Mouse (Mus musculus) B cell, adult 2 months (primary cell): ENCODE measurements around the gene Ldb1.

Experiments used
- DNase-seq, 2 experiments: peaks; one replicate each; pipeline ENCODE4 v3.0.0; 2022

The Ldb1 gene

DNA sequence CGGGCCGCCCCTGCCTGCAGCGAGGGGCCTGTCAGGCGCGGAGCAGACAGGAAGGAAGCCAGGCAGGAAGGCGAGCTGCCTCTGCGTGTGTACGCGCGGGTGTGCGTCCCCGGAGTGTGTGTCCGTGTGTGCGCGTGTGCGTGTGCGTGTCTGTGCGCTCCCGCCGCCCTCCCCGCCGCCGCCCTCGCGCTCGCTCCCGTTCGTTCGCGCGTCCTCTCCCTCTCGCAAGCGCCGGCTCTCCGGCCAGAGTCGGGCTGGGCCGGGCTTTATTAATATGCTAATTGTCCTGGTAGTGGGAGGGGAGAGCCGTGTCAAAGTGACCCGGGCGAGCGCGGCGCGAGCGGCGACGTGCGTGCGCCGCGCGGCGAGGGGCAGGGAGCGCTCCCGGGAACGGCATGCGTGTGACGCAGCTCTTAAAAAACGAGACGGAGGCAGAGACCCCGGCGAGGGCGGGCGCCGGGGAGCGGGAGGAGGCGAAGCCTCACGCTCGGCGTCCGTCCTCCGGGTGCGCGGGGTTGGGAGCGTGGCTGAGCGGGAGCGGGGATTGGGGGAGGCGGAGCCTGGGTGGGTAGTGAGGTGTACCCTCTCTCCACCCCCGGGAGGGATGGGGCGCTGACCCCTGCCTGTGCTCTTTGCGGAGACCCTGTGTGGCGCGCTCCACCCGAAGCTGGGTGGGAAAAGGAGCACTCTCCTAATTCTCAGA, at the start of gene Ldb1:
Ldb1 (minus strand) TSS at position 222 of the 703 bp plus-strand sequence.
- DNase-seq = peak; percentile 78 to 79

DNA sequence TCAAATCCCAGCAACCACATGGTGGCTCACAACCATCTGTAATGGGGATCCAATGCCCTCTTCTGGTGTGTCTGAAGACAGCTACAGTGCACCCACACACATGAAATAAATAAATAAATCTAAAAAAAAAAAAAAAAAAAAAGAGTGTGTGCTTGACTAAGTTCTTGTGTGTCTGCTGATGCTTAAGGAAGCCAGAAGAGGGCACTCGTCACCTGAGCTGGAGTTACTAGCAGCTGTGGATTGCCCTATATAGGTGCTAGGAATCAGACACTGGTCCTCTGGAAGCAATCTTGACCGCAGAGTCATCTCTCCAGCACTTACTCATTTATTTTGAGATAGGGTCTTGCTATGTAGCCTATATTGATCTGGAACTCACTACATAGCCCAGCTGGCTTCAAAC, 49.1 kb upstream of the Ldb1 start:
- no peak for DNase-seq

DNA sequence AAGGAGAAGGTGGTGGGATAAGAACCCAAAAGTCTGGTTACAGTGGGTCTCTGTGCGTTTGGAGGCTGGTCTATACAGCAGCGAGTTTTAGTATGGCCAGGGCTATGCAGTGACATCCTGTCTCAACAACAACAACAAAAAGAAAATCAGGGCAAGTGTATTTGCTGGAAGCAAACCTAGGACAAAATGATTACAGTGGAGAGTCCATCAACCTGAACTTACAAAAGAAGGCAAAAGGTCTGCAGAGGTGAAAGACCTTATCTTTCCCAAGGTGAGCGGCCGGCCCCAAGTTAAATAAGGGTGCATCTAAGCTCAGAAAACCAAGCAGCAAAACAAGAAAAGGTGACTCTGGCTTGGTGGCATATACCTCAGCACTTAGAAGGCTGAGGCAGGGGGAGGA, 46.6 kb upstream of the Ldb1 start:
- no peak for DNase-seq

DNA sequence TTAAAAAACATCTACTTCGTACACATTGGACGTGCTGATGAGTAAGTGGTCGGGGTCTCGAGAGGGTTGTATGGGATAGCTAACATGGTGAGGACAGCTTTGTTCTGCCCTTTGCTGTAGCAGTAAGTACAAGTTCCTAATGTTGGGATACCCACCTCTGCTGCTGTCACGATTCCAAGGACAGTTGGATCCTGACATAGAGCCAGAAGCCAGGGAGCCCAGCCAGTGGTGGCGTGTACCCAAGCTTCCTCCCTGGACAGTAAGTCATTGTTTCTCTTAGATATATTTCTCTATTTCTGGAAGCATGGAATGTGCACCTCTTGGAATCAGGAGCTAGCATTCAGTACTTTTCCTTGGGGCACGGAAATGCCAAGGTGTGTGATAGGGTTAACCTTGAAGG, 42.9 kb upstream of the Ldb1 start:
- no peak for DNase-seq

DNA sequence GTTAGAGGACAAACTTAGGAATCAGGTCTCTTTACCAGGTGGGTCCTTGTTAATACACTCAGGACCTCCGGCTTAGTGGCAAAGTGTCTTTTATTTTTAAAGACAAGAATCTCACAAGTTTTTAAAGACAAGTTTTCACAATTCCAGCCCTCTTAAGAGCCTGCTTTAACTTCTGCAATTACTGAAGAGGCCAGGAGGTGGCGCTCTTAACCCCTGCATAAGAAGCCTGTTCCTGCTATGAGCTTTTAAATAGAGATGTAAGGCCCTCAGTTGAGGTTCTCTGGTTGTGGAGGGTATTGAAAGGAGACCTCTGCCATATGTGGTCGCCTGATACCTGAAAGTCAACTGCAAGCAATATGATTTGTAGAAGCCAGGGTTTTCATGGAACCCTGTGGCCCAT, 41.3 kb upstream of the Ldb1 start:
- DNase-seq = peak; percentile 74 to 77

DNA sequence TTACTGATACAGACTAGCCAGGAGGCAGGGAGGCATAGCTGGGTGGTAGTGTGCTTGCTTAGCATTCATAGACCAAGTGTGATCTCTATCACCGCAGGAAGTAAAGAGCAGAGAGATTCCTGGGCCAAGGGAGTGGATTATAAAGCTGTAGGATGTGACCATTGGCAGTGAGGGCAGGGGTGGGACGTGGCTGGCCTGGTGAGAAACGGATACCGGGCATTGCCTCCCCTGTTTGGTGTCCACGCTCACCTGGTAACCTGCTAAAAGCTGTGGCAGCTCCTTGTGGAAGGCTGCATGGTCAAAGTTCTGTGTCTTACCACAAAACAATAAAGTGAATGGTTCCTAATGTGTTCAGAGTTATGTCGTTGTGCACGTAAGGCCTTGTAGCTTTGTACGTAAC, 40.2 kb upstream of the Ldb1 start:
- no peak for DNase-seq

DNA sequence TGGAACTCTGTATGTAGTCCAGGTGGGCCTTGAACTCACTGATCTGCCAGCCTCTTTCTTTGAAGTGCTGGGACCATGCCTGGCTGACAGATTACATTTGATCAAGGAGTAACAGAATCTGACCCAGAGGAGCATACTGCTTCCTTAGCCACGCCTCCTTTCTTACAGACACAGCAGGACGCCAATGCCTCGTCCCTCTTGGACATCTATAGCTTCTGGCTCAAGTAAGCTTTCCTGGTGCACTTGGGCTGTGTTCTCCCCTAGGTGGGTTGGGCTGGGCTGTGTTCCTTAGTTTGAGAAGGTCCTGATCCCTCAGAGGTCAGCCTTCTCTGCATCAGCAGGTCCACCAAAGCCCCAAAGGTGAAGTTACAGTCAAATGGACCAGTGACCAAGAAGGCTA, 33.5 kb upstream of the Ldb1 start:
- DNase-seq = no peak

DNA sequence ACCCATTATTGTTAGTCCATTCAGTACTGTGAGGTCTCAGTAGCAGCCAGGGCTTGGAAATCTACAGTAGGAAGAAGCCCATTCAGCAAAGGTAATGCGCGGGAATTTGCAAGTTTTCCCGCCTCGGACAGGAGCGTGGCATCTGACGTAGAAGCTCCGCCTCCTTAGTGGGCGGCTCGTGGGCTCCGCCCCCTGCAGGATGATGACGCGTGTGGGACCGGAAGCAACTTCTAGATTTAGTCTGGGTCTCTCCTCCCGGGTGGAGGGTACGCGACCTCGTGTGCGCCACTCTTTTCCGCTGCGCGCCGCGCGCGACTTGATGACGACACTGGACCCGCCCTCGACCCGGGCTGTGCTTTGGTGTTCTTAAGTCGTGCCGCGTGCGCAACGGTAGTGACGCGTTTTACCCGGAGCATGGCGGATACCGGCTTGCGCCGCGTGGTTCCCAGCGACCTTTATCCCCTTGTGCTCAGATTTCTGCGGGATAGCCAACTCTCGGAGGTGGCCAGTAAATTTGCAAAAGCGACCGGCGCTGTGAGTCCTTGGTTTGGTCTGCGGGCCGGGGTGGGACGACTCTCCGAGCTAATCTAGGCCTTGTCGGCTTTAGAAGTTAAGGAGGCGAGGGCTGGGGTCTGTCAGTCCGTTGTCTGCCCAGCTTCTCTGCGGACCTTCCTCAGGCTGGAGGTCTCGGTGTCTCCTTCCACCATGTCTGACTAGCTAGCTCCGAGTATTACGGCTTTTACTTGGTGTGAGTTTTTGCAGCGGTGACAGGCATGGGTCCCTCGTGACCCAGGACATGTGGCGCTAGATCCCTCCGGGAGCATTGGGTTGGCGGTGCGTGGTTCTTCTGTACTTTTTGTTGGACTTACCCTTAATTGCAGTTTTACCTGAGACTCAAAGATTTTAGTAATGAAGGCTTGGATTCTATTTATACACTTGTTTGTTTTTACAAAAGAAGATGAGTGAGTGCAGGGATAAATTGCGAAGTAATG, 30.9 kb upstream of the Ldb1 start, which contains the start of gene Nolc1:
Nolc1 (plus strand) TSS at position 248 of the 992 bp plus-strand sequence.
- peak; percentile 100 for DNase-seq

DNA sequence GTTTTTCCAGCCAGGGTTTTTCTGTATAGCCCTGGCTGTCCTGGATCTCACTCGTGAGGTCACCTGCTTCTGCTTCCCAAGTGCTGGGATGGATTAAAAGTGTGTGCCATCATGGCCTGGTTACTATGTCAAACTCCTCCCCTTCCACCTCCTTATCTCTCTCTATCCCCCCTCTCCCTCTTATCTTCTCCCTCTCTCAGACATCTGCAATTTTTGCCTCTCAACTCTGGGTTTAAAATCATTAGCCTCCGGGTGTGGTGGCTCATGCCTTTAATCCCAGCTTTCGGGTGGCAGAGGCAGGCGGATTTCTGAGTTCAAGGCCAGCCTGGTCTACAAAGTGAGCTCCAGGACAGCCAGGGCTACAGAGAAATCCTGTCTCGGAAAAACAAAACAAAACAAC, 29.3 kb upstream of the Ldb1 start:
- DNase-seq = no peak

DNA sequence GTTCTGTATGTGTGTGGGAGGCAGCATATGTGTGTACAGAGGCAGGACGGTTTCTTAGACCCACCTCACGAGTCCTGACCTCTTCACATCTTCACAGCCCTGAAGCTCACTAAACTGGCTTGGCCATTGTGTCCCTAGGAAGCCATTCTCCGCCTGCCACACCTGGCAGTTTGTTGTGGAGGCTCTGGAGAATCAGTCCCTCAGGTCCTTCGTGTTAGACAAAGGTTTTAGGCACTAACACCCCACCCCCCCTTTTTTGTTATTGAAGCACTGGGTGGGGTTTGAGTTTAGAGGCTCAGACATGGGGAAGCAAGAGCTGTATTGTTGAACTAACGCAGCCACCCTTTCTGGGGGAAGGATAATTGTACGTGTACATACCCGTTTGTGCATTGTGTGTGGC, 28.3 kb upstream of the Ldb1 start:
- no peak for DNase-seq

DNA sequence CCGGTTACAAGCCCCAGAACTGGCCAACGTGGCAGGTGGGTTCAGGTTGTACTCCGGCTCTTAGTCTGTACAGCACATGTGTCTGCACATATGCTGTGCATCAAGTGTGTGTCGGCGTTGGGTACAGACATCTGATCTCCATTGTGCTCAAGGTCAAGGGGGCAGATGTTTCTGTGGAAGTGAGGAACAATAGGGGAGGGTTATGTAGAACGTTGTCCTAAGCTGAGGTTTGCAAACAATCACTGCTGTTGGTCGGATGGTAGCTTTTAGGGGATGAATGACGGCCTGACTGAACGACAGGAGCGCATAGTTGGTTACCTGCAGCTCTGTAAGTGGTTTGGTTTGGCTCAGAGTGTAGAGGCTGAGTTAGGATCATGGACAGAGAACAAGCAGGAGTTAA, 23.0 kb upstream of the Ldb1 start:
- no peak for DNase-seq

DNA sequence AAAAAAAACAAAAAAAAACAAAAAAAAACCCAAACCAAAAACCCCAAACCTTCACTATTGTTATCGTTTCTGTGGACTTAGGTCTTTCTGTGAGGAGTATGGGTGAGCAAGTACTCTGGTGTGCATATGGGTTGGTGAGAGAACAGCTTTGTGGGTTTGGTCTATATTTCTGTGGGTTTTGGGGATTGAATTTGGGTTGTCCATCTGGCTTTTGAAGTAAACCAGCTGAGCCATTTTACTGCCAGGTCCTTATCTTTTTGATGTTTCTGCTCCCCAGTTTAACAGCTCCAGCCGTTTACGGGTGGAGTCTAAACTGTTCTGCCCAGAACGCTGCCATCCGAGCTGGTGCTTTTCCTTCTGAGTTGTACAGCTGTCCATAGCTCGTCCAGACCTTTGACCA, 15.8 kb upstream of the Ldb1 start:
- DNase-seq = no peak

DNA sequence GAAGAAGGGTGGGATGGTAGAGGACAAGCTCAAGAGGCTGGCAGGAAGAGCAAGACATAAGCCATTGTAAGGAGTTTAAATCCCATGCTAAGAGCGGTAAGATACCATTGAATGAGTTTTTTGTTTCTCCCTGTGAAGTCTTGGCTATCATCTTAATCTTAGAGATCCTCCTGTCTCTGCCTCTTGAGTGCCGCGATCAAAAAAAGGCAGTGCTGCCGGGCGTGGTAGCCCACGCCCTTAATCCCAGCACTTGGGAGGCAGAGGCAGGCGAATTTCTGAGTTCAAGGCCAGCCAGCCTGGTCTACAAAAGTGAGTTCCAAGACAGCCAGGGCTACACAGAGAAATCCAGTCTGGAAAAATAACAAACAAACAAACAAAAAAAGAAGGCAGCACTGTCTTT, 13.5 kb upstream of the Ldb1 start:
- no peak for DNase-seq

DNA sequence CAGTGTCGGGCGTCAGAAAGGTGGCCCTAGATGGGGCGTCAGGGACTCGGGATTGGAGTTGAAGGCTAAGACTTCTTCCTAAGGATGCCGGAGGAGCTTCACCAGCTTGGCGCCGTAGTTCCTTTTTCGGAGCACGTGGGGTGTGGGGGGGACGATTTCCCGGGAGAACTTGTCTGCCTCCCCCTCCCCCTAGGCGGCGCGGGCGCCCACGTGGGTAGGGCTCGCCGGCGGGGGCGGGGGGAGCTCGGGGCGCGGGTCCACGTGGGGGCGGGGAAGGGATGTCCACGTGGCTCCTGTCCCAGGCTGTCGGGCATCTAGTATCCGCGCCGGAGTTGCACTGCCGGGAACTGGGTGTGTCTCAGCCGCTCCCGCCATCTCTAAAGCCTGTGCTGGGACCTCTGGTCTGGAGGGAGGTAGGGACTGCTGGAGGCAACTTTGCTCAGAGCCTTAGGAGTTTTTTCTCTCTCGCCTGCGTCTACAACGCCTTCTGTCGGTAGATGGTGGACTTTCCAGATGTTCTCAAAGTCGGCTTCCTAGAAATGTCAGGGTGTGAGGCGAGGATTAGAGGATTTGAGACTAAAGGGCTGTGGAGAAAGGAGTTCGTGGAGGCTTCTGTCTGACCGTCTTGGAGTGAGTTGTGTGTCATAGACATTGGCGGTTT, 12.1 kb upstream of the Ldb1 start:
- peak; percentile 57 to 61 for DNase-seq

DNA sequence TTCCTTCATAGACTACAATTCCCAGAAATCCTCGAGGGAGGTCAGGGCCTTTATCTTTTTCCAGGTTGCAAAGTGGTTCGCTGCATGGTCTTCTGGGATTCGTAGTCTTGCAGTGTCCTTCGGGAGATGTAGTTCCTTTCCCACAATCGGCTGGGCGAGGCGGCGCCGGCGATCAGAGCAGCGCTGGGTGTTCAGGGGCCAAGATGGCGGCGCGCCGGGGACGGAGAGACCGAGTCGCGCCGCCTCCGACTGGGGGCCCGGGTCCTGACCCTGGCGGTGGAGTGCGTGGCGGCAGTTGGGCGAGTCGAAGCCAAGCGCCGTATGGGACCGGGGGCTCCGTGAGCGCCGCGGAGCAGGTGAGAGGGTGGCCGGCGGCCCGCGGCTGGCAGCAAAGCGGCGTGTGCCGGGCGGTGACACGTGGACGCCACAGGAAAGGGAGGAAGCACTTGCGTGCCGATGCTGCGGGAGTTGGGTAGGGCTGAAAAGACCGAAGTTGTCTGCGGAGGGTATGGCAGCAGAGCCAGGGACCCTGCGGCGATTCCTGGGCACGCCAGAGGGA, 11.5 kb upstream of the Ldb1 start:
- peak; percentile 90 to 92 for DNase-seq

DNA sequence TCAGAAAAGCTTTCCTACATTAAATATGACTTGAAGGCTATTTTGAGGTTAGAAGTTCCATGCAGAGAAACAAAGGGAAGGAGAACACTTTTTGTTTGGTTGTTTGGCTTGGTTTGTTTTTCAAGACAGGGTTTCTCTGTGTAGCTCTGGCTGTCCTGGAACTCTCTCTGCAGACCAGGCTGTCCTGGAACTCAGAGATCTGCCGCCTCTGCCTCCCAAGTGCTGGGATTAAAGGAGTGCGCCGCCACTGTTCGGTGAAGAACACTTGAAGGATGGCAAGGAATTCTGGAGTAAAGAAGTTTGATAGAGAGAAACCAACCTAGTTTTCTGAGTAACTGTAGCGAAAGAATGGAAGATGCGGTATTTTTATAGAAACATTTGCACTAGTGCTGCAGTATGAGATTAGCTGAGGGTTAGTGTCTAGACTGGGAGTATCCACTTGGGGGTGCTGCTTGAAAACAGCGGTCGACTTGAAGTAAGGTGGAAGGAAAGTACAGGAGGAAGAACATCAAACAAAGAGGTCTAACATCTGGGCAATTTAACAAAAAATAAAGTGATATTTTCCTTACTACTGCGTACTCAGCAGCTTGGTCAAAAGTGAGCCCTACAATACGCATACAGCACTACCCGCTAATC, 10.9 kb upstream of the Ldb1 start:
- DNase-seq = no peak

DNA sequence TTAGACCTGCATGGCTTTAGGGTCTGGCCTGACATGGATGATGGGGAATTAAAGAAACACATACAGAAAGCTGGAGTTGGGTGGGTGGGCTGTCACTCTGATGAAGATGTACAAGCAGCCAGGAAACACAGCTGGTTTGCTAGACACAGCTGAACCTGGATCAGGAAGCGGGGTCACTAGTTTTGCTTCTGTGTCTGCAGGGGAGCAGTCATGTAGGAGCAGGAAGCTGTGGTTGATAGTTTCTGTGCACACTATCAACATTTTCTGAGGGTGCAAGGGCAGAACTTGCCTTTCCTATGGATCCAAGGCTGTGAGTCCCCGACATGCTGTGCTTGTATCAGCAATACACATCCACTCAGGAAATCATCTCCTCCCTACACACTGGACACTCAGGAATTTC, 5.4 kb upstream of the Ldb1 start:
- DNase-seq = peak; percentile 27 to 36

DNA sequence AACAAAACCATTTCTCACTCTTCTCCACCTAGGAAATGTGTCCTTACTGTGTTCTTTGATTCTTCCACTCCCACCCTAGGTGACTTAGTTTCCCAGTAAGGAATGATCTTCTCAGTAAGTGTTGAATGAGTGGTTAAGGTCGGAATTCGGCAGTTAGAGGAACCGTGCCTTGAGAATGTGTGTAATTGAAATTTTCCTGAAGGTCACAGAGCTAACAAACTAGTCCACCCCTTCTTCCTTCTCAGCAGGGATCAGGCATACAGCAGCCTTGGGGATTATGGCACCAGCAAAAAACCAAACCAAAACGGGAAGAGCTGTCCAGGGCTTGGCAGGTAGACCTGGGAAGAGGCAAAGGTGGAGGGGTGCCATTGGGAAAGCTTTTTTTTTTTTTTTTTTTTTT, 4.1 kb upstream of the Ldb1 start:
- no peak for DNase-seq

DNA sequence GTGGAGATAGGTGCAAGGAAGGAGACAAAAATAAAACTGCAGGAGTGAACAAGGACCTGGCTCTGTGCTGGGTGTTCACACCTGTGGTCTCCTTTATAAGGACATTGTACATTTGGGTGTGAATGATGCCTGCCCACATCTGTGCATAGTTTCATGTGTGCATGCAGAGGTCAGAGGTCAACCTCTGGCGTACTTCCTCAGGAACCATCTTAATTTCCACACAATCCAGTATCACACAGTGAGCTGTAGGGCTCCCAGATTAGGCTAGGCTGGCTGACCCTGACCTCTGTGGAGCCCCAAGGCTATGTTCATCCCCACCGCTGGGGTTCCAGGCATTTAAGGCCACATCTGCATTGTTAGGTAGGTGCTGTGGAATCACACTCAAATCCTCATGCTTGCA, 2.4 kb upstream of the Ldb1 start:
- DNase-seq = no peak

DNA sequence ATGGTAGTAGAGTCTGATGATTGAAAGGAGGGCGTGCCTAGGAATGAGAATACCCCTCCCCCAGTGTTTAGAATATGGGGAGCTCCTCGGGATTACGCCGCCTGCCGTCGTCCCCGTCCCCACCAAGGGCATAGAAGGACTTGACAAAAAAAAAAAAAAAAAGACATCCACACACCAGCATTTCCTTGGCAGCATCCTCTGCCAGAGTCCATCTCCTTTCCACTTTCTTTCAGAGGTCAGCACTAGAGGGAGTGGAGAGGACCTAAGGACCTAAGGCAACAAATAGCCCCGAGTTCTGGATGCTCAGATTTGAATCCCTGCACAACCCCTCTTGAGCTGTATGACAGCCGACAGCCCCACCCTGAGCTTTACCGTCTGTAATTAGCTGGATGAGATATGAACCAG, 1.6 kb upstream of the Ldb1 start:
- no peak for DNase-seq

DNA sequence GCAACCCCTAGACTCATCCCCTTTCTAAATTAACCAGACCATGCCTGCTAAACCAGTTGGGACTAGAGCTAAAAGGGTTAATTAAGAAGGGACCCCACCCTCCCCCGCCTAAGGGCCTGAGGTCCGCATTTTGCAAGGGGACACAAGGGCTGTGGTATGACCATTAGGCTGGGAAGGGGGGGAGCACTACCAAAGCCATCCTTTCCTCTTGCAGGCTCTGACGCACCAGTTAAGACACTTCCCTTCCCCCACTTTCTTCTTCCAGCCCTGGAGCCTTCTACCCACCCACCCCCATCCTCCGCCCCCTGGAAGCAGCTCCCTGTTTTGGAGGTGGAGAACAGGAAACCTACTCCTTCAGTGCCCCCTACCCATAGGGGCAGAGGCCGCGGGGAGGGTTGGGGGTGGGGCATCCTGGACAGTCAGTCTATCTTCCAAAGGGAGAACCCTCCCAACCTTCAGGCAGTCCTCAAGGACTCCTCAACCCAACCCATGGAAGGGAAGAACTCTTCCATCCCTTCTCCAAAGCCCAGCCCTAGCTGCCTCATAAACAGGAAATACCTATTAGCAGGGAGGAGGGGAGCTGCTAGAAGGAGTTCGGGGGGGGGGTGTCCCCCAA, 790 bp upstream of the Ldb1 start:
- DNase-seq = peak in 1 of 2 experiments; percentile 24
